Comparison of ENCODE assay signal across 22 mouse cellular contexts in the genomic region with DNA sequence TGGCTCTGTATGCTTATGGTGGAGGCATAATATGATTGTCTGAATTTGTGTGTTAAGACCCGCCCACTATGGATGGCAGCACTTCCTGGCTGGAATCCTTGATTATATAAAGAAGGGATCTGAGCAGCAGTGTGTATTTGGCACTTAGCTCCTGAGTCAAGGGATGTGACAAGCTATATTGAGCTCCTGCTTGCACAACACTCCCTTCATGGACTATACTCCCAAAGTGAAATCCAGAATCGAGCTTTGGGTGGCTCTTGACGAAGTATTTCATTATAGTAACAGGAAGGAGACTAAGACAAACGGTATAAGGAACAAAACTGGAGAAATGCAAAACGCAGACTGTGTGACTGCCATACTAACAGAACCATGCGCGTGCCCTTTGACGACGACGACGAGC.
DNase-seq lines count a peak whose midpoint lies in the region; TF ChIP-seq lines count a peak whose summit lies in the region.
"Had no signal": no experiment of that assay in that cellular context is flagged by ENCODE, and none has a peak within 500 bp of the region (broad histone marks: within the 10 kb centered on the region; RNA-seq: fewer than 3 reads in every experiment).

No protein-coding gene starts in this region.

- TF ChIP-seq POLR2A in kidney, adult 2 months (IDR thresholded peaks at IDR 0.05; ENCODE audit: low read depth, low read length): no peak

- no peaks in the 10 kb centered on the region for H3K36me3 ChIP-seq in kidney, adult 2 months (ENCODE audit: control insufficient read depth, insufficient read depth, low read length)
- H3K36me3 ChIP-seq: embryonic facial prominence, embryonic 10.5 days; embryonic facial prominence, embryonic 15.5 days; forebrain, embryonic 12.5 days; limb, embryonic 13.5 days; lung, embryonic 15.5 days had no signal

- TF ChIP-seq CTCF in kidney, adult 2 months (conservative IDR thresholded peaks at IDR 0.05; ENCODE audit: insufficient read depth, insufficient read length, low read depth, low read length): no peak

- DNase-seq in heart, adult 11 months: peak; percentile 60
- DNase-seq in heart, postnatal 14 days: no peak
- peak; percentile 31 to 55 for DNase-seq in right cerebral cortex, postnatal 10 days (ENCODE audit: low spot score in 2 of 2)
- DNase-seq in right cerebral cortex, postnatal 25 days: no peak
- DNase-seq in left cerebral cortex, postnatal 14 days (ENCODE audit: low spot score in 2 of 2): peak; percentile 20 to 67
- no peak for DNase-seq in kidney, adult 2 months
- DNase-seq in kidney, adult 18-20 months: no peak
- DNase-seq: adrenal gland, postnatal 25 days; B cell, adult 2 months; cerebellum, adult 8-10 months; cerebellum, postnatal 25 days; gastrocnemius, postnatal 10 days; kidney, adult 9 months; kidney, postnatal 10 days; layer of hippocampus, adult 9-11 months; lung, postnatal 36 days; thymus, postnatal 14 days had no signal

- no peaks in the 10 kb centered on the region for H3K27me3 ChIP-seq in kidney, adult 2 months (replicated peaks; ENCODE audit: control insufficient read depth, insufficient read depth, low read length)
- H3K27me3 ChIP-seq: embryonic facial prominence, embryonic 15.5 days; forebrain, embryonic 12.5 days; limb, embryonic 13.5 days; lung, embryonic 15.5 days had no signal

- H3K27ac ChIP-seq in kidney, adult 2 months (ENCODE audit: insufficient read depth, low read depth, low read length): no peak overlapping the region
- H3K27ac ChIP-seq: embryonic facial prominence, embryonic 10.5 days; embryonic facial prominence, embryonic 15.5 days; forebrain, embryonic 12.5 days; limb, embryonic 13.5 days; lung, embryonic 15.5 days had no signal

- 88% methylated on average over 11 of the region's 11 CpGs for WGBS in kidney, adult 2 months

- no peak overlapping the region for H3K4me3 ChIP-seq in kidney, adult 2 months (ENCODE audit: insufficient read depth, low read depth, low read length)
- H3K4me3 ChIP-seq: embryonic facial prominence, embryonic 10.5 days; embryonic facial prominence, embryonic 15.5 days; forebrain, embryonic 12.5 days; limb, embryonic 13.5 days; lung, embryonic 15.5 days had no signal

- intact Hi-C loops in heart, postnatal 14 days (cut with DNase I): no loop called here
- intact Hi-C loops in left cerebral cortex, postnatal 14 days (cut with DNase I): no loop called here

- H3K4me1 ChIP-seq in kidney, adult 2 months (ENCODE audit: control insufficient read depth, insufficient read depth, low read length): no peaks in the 10 kb centered on the region
- H3K4me1 ChIP-seq: embryonic facial prominence, embryonic 10.5 days; embryonic facial prominence, embryonic 15.5 days; limb, embryonic 13.5 days had no signal

Comparison
In these comparisons a context has a peak if more than half of its experiments do, and no peak if none do; other contexts are left out.
1. DNase-seq: peak in heart, adult 11 months (single experiment), right cerebral cortex, postnatal 10 days (2 of 2) and left cerebral cortex, postnatal 14 days (2 of 2); none in heart, postnatal 14 days (0 of 2), right cerebral cortex, postnatal 25 days (single experiment), kidney, adult 2 months (single experiment) and kidney, adult 18-20 months (single experiment).